Mouse (Mus musculus): ENCODE data around the gene Hes3. TPM values are rescaled to one million over a fixed set of nuclear protein-coding genes. Genes with fewer than 3 reads are reported as not detected.
A peak's percentile ranks its signal among the peaks of the same experiment; 100 is the strongest.

The Hes3 gene
- polyA plus RNA-seq, 1 experiment from 2014 or later: not detected

DNA sequence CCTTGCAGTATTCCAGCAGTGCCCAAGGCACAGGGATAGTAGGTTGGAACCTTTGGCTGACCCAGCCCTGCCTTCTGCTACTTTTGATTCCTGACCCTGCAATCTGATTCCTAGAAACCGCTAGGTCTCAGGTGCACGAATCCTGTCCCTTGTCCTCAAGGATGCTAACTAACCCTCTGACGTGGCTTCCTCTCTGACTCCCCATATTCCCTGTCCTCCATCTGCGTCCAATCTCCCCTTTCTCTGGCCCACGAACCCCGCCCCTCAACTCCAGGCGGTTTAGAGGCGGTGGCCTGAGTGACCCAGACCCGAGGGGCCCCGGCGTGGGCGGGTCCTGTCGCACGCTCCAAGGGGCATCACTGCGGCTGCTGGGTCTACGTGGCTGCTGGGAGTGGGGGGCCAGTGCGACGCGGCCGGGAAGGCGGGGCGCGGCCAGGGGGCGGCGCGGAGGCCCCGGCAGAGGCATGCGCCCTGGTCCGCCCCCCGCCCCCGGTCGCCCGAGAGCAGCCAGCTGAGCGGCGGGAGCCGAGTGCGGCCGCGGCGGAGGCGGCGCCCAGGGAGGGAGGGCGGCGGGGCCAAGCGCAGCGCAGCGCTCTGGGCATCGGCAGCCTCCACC is 17.7 kb downstream of the Hes3 start, which contains the start of gene Gpr153:
Gene Gpr153, plus strand, starts transcription at position 612 of the 616 bp plus-strand sequence.
- H3K9ac ChIP-seq (replicated peaks; ENCODE audit: low read depth, low read length): peak within 1 kb of the TSS; percentile 56
- H3K4me2 ChIP-seq (ENCODE audit: low read length): peak within 1 kb of the TSS; percentile 88
- no peaks in the 10 kb centered on the region for H3K9me3 ChIP-seq (ENCODE audit: control insufficient read depth, low read length)
- peak; percentile 55 for ATAC-seq
- H3K4me1 ChIP-seq (replicated peaks; ENCODE audit: control insufficient read depth, insufficient read depth, low read length): peaks cover 14% of the 10 kb centered on the region
- peaks cover 12% of the 10 kb centered on the region for H3K27me3 ChIP-seq (replicated peaks; ENCODE audit: control insufficient read depth, insufficient read depth, low read length)
- no peaks in the 10 kb centered on the region for H3K36me3 ChIP-seq (ENCODE audit: control insufficient read depth, insufficient read depth)
- WGBS: 1% methylated on average over 31 of the region's 48 CpGs
- peak within 1 kb of the TSS; percentile 47 for H3K4me3 ChIP-seq (replicated peaks; ENCODE audit: low read length)
- peak within 1 kb of the TSS; percentile 44; the same call in 1 of the 2 replicates for H3K27ac ChIP-seq (ENCODE audit: low read length)

DNA sequence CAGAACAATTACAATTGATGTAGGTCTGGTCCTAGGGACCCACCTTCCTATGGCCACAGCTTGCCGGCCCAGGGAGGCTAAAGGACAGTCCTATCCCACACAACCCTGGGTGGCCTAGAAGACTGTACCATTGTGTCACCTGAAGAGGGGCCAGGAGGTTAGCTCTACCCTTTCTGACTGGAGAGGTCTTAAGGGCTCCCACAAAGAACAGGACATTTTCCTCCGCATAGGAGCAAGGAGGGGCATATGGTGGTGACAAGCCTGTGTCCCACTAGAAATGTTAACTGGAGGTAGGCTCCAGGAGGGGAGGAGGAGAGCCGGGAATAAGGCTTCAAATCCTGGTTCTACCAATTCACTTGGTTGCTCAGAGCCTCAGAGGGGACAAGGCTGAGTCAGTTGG is 18.3 kb downstream of the Hes3 start:
- Histone ChIP-seq H3K9me3 (ENCODE audit: control insufficient read depth, low read length) (no peaks in the 10 kb centered on the region), H3K27me3 (replicated peaks; ENCODE audit: control insufficient read depth, insufficient read depth, low read length) (peaks cover 12% of the 10 kb centered on the region), H3K4me3 (replicated peaks; ENCODE audit: low read length) (no peak overlapping the region), H3K9ac (replicated peaks; ENCODE audit: low read depth, low read length) (no peak overlapping the region), H3K4me1 (replicated peaks; ENCODE audit: control insufficient read depth, insufficient read depth, low read length) (peaks cover 14% of the 10 kb centered on the region), H3K36me3 (ENCODE audit: control insufficient read depth, insufficient read depth) (no peaks in the 10 kb centered on the region), H3K4me2 (ENCODE audit: low read length) (no peak overlapping the region), H3K27ac (ENCODE audit: low read length) (no peak overlapping the region)
- ATAC-seq: no peak
- WGBS: 24% methylated on average over 3 of the region's 3 CpGs

DNA sequence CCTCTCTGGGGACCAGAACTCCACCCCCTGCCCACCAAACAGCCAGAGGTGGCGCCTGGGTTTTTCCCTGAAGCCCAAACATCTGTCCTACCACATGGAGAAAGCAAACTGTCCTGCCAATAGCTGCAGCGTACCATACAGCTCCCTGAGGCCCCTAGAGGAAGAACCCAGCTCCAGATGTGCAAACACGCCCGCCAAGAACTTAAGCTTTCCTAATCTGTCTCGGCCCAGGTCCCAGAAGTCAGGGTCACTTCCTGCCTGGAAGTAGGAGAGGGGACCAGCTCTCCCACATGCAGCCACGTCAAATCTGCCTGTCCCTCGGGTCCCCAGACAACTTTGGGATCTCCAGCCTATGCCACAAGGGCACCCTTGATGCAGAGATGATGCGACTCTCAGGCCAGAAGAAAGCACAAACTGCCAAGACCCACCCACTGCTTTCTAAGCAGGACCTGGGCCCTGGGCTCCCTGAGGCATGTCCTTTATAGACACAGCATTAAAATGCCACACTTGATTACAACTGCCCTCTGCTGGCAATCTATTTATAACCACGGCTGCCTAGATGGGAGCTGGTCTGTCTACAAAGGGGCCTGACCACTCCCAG is 18.9 kb downstream of the Hes3 start:
- 48% methylated on average over 9 of the region's 9 CpGs for WGBS
- no peak overlapping the region for H3K4me3 ChIP-seq (replicated peaks; ENCODE audit: low read length)
- no peak for ATAC-seq
- no peaks in the 10 kb centered on the region for H3K36me3 ChIP-seq (ENCODE audit: control insufficient read depth, insufficient read depth)
- peaks cover 17% of the 10 kb centered on the region for H3K4me1 ChIP-seq (replicated peaks; ENCODE audit: control insufficient read depth, insufficient read depth, low read length)
- H3K27me3 ChIP-seq (replicated peaks; ENCODE audit: control insufficient read depth, insufficient read depth, low read length): peaks cover 12% of the 10 kb centered on the region
- H3K9ac ChIP-seq (replicated peaks; ENCODE audit: low read depth, low read length): no peak overlapping the region
- H3K27ac ChIP-seq (ENCODE audit: low read length): no peak overlapping the region
- no peak overlapping the region for H3K4me2 ChIP-seq (ENCODE audit: low read length)
- no peaks in the 10 kb centered on the region for H3K9me3 ChIP-seq (ENCODE audit: control insufficient read depth, low read length)

DNA sequence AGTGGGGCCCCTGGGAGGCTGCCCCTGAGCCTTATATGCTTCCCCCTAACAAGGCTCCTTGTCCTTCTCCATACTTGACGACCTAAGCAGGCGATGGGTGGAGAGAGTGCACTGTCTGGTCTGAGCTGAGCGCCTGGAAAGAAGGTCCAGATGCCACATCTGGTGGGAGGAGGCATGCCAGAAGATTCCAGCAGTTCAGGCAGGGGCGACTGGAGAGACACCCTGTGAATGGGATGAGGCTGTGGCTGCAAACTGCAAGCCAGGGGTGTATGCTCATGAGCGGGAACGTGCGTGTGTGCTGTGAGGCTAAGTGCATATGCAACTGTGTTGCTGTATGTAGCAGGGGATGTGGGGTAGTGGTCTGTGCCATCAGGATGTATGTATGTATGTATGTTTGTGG is 19.5 kb downstream of the Hes3 start:
- Histone ChIP-seq H3K4me2 (ENCODE audit: low read length) (no peak overlapping the region), H3K9ac (replicated peaks; ENCODE audit: low read depth, low read length) (no peak overlapping the region), H3K27ac (ENCODE audit: low read length) (no peak overlapping the region), H3K36me3 (ENCODE audit: control insufficient read depth, insufficient read depth) (no peaks in the 10 kb centered on the region), H3K9me3 (ENCODE audit: control insufficient read depth, low read length) (no peaks in the 10 kb centered on the region), H3K4me3 (replicated peaks; ENCODE audit: low read length) (no peak overlapping the region), H3K27me3 (replicated peaks; ENCODE audit: control insufficient read depth, insufficient read depth, low read length) (peaks cover 12% of the 10 kb centered on the region), H3K4me1 (replicated peaks; ENCODE audit: control insufficient read depth, insufficient read depth, low read length) (peaks cover 20% of the 10 kb centered on the region)
- ATAC-seq: no peak
- WGBS: 80% methylated on average over 7 of the region's 7 CpGs

DNA sequence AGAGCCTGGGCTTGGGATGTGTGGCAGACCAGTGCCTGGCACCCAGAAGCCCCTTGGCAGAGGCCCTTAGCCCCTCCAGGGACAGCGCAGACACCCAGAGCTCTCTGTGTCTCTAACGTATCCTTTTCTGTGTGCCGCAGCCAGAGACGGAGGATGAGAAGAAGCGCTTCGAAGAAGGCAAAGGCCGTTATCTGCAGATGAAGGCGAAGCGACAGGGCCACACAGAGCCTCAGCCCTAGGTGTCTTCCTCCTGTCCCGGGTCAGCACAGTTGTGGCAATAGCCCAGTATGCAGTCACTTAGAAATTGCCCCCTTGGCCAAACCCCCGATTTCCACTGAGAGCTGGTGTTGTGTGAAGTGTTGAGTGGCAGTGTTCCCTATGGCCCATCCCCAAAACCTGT is 20.1 kb downstream of the Hes3 start:
- H3K4me1 ChIP-seq (replicated peaks; ENCODE audit: control insufficient read depth, insufficient read depth, low read length): peaks cover 22% of the 10 kb centered on the region
- 91% methylated on average over 11 of the region's 11 CpGs for WGBS
- ATAC-seq: no peak
- peaks cover 12% of the 10 kb centered on the region for H3K27me3 ChIP-seq (replicated peaks; ENCODE audit: control insufficient read depth, insufficient read depth, low read length)
- H3K4me2 ChIP-seq (ENCODE audit: low read length): no peak overlapping the region
- no peak overlapping the region for H3K9ac ChIP-seq (replicated peaks; ENCODE audit: low read depth, low read length)
- H3K36me3 ChIP-seq (ENCODE audit: control insufficient read depth, insufficient read depth): no peaks in the 10 kb centered on the region
- no peak overlapping the region for H3K27ac ChIP-seq (ENCODE audit: low read length)
- no peaks in the 10 kb centered on the region for H3K9me3 ChIP-seq (ENCODE audit: control insufficient read depth, low read length)
- H3K4me3 ChIP-seq (replicated peaks; ENCODE audit: low read length): no peak overlapping the region

DNA sequence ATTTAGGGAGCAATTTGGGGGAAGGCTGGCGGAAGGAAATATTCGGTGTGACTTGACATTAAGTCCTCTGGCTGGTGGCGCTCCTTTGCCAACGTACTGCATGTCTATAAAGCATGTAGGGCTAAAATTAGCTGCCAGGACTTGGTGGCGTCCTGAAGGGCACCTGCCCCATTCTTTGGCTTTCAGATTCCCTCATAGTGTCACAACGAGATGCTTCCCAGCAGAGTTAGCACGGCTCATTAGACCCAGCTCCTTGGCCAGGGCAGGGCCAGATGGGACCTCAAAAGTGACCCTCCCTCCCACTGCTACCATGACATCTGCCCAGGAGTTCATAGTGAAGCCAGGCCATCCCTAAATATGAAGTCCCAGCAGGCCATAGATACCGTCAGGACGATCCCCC is 20.9 kb downstream of the Hes3 start:
- no peak overlapping the region for H3K4me2 ChIP-seq (ENCODE audit: low read length)
- no peak for ATAC-seq
- WGBS: 74% methylated on average over 9 of the region's 9 CpGs
- no peak overlapping the region for H3K9ac ChIP-seq (replicated peaks; ENCODE audit: low read depth, low read length)
- H3K36me3 ChIP-seq (ENCODE audit: control insufficient read depth, insufficient read depth): no peaks in the 10 kb centered on the region
- peaks cover 29% of the 10 kb centered on the region for H3K4me1 ChIP-seq (replicated peaks; ENCODE audit: control insufficient read depth, insufficient read depth, low read length)
- H3K27ac ChIP-seq (ENCODE audit: low read length): no peak overlapping the region
- no peak overlapping the region for H3K4me3 ChIP-seq (replicated peaks; ENCODE audit: low read length)
- peaks cover 8% of the 10 kb centered on the region for H3K27me3 ChIP-seq (replicated peaks; ENCODE audit: control insufficient read depth, insufficient read depth, low read length)
- no peaks in the 10 kb centered on the region for H3K9me3 ChIP-seq (ENCODE audit: control insufficient read depth, low read length)

DNA sequence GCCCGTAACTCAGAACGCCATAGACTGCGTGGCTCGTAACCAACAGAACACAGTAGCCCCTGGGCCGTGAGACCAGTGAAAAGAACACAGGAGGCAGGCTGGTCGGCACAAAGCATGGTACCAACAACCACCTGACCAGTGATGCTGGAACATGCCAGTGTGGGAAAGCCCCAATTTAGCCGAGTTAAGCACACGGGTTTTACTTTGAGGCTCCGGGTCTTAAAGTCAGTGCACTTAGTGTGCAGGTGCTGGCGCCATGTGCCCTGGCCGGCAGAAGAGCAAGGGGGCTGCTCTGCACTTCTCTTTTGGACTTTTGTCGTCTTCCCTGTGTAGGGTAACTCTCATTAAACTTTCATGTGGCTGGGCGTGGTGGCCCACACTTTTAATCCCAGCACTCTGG is 21.5 kb downstream of the Hes3 start:
- Histone ChIP-seq H3K36me3 (ENCODE audit: control insufficient read depth, insufficient read depth) (no peaks in the 10 kb centered on the region), H3K27me3 (replicated peaks; ENCODE audit: control insufficient read depth, insufficient read depth, low read length) (peaks cover 4% of the 10 kb centered on the region), H3K4me2 (ENCODE audit: low read length) (no peak overlapping the region), H3K9me3 (ENCODE audit: control insufficient read depth, low read length) (no peaks in the 10 kb centered on the region), H3K4me1 (replicated peaks; ENCODE audit: control insufficient read depth, insufficient read depth, low read length) (peaks cover 30% of the 10 kb centered on the region), H3K4me3 (replicated peaks; ENCODE audit: low read length) (no peak overlapping the region), H3K9ac (replicated peaks; ENCODE audit: low read depth, low read length) (no peak overlapping the region), H3K27ac (ENCODE audit: low read length) (no peak overlapping the region)
- 85% methylated on average over 13 of the region's 13 CpGs for WGBS
- ATAC-seq: no peak

DNA sequence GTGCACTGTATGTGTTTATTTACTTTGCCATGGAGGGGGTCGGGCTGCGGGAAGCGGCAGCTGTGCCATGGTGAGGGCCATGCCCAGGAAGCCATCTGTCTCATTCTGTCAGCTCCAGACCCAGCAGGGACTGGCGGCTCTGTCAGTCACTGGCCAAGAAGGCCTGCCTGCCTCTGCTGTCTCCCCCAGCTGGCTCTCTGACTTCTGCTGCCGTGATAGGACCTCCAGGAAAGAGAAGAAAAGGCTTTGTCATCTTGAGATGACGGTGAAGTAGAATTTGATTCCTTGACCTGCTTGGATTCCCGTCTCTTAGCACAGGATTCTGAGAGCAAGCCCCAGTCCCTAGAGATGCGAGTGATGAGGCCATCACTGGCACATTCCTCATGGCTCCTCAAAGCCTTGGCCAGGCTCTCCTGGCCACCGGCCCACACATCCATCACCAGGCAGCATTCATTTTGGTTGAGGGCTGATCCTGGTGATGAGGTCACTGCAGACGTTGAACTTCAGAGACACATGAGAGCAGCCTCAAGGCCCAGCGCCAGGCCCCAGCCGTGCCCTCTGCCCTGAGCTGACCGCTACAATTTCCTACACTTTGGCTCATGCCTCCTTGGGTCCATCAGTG is 23.6 kb downstream of the Hes3 start:
- no peaks in the 10 kb centered on the region for H3K9me3 ChIP-seq (ENCODE audit: control insufficient read depth, low read length)
- no peak overlapping the region for H3K27ac ChIP-seq (ENCODE audit: low read length)
- ATAC-seq: peak; percentile 71
- H3K4me1 ChIP-seq (replicated peaks; ENCODE audit: control insufficient read depth, insufficient read depth, low read length): peaks cover 25% of the 10 kb centered on the region
- H3K27me3 ChIP-seq (replicated peaks; ENCODE audit: control insufficient read depth, insufficient read depth, low read length): peaks cover 1% of the 10 kb centered on the region; the same call in 1 of the 2 replicates
- WGBS: 70% methylated on average over 13 of the region's 13 CpGs
- no peak overlapping the region for H3K9ac ChIP-seq (replicated peaks; ENCODE audit: low read depth, low read length)
- H3K36me3 ChIP-seq (ENCODE audit: control insufficient read depth, insufficient read depth): no peaks in the 10 kb centered on the region
- no peak overlapping the region for H3K4me3 ChIP-seq (replicated peaks; ENCODE audit: low read length)
- no peak overlapping the region for H3K4me2 ChIP-seq (ENCODE audit: low read length)

DNA sequence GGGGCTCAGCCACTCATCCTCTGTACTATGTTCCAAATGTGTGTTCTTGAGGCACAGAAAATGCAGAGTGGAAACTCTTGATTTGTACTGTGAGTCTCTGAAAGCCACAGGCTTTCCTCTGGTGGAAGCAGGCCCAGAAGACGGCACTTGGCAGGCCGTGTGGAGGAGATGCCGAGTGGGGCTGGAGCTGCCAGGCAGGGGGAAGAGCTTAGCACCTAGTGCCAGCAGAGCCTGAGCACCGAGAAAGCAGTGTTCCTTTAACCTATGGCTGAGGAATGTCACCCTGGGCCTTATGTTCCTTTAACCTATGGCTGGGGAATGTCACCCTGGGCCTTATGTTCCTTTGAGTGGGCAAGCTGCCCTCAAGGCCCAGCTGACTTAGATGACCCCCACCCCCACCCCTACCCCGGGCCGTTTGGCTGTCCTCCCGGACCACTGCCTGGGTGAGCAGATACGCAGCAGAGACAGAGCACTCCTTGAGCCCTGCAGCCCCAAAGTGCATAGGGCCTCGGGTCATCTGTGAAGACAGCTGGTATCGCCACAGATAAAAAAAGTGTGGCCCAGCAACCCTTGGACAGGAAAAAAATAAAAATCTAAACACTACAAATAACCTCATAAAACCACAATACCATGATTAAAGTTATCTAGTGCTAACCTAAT is 25.1 kb downstream of the Hes3 start:
- no peaks in the 10 kb centered on the region for H3K36me3 ChIP-seq (ENCODE audit: control insufficient read depth, insufficient read depth)
- H3K9ac ChIP-seq (replicated peaks; ENCODE audit: low read depth, low read length): no peak overlapping the region
- peaks cover 25% of the 10 kb centered on the region for H3K4me1 ChIP-seq (replicated peaks; ENCODE audit: control insufficient read depth, insufficient read depth, low read length)
- no peak overlapping the region for H3K4me3 ChIP-seq (replicated peaks; ENCODE audit: low read length)
- no peak overlapping the region for H3K4me2 ChIP-seq (ENCODE audit: low read length)
- 50% methylated on average over 10 of the region's 10 CpGs for WGBS
- 0 out of 2 replicates have a peak overlapping the region, but pooled peaks have one; percentile 21 for H3K27ac ChIP-seq (ENCODE audit: low read length)
- no peaks in the 10 kb centered on the region for H3K27me3 ChIP-seq (replicated peaks; ENCODE audit: control insufficient read depth, insufficient read depth, low read length)
- no peak for ATAC-seq
- H3K9me3 ChIP-seq (ENCODE audit: control insufficient read depth, low read length): no peaks in the 10 kb centered on the region
